Mouse (Mus musculus) B cell, adult 62 days (primary cell): ENCODE results near the gene Olfr617. TPM values are rescaled to one million over a fixed set of nuclear protein-coding genes. Genes with fewer than 3 reads are reported as not detected.

ENCODE experiments used
- total RNA-seq: library from RNA; stranded (reverse); gene quantifications from 4 replicates; pipeline ENCODE4 v1.2.4, GENCODE M21; 2023

The Olfr617 gene
- not detected in 4 replicates for total RNA-seq

DNA sequence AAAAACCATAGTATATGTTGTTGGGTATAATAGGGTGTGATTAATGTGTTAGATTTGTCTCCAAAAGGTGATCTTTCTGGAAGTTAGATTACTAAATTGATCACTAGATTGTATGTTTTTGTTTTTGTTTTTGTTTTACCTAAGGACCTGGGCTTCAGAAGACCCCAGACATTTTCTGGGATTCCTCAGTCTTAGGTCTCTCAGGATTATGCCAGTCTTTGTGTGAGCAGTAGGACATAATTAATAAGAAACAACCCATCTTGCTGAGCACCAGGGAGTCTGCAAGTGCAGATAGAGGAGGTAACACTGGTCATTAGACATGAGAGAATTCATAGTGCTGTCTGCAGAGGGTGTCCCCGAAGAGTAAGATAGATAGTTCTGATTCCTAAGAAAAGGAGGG is at the start of gene Olfr617:
TSS of gene Olfr617 (plus strand) at position 301 of the 400 bp plus-strand sequence.

DNA sequence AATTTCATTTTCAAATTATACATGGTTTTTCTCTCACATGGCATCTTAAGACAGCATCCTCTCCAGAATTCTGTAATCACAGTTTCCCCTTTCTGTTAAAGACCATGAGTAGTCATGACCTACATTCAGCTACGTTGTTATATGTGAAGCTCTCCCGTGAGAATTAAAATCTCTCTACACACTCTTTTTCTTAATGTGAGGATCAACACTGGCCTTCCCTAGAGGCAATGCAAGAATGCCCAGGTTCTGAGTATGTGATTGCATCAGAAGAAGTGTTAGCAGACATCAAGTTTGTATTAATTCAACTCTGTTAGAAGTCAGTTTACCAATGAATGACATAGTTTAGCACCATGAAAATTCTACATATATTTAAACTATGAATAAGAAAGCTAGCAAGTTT is 30.2 kb upstream of the Olfr617 start, which contains the start of gene Olfr612:
TSS of gene Olfr612 (minus strand) at position 101 of the 400 bp plus-strand sequence.

DNA sequence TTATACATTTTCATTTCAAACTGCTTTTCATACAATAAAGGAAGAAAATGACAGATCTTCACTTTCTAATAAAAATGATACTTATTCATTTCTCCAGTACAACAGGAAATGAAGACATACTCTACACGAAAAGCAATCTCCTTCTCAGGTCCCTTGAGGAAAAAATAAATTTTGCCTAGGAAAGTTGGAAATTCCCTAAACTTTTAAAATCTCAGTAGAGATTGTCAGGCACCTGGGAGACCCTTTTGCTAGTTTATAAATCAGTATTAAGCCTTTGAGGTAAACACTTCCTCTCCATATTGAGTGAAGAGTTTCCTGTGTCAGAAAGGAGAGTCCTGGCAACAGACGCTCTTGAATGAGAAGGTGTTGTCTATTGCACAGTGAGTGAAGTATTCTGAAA is 25.1 kb upstream of the Olfr617 start, which contains the start of gene Olfr613:
TSS of gene Olfr613 (plus strand) at position 301 of the 400 bp plus-strand sequence.

DNA sequence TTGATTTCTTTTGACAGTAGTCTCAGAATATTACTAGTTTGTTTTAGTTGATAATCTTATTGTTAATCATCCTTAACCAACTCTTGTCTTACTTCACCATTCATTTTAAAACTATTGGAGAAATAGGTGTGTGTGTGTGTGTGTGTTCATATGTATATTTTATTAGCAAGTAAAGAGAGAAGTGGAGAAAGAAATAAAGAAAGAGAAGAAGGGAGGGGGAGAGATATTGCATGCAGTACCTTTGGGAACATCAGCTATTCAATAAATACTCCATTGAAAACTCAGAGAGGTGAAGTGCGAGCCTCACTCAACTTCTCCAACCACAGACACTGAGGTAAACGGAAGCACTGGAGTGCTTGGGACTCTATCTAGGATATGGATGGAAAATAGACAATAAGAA is 17.1 kb upstream of the Olfr617 start, which contains the start of gene Olfr615:
TSS of gene Olfr615 (plus strand) at position 301 of the 400 bp plus-strand sequence.

DNA sequence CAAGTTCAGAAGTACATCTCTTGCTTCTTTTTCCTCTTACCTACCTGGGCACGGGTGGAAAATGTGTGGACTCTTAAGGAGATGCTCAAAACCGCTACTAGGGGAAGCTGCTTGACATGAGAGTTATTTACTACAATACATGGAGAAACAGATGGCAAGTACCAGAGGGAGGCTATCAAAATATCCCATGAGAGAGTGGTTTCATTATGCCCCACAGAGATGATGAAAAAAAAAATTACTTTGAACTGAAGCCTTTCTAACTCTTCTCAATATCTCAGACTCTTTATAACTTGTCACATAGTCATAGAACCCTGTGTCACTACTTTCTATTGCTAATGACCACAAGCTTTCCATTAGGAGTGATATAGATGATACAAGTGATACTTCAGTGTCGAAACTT is 3.8 kb upstream of the Olfr617 start, which contains the start of gene Olfr616:
TSS of gene Olfr616 (minus strand) at position 101 of the 400 bp plus-strand sequence.

DNA sequence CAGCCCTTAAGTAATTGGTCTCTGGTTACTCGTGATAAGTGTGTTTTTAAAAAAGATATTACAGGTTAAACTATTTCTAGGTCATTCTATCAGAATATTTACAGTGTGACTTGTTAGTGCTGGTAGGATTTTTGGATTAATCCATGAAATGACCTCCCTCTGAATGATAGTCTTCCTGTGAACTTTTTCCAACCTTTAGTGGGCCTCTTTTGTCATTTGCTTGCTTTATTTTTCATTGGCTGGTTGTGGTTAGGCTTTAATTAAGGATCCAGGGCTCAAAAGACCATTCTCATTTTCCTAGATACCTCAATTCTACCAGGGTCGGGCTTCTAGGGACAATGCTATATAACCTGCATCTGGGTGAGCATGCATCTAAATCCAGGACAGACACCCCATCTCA is 16.9 kb downstream of the Olfr617 start, which contains the start of gene Olfr618:
TSS of gene Olfr618 (plus strand) at position 301 of the 400 bp plus-strand sequence.

DNA sequence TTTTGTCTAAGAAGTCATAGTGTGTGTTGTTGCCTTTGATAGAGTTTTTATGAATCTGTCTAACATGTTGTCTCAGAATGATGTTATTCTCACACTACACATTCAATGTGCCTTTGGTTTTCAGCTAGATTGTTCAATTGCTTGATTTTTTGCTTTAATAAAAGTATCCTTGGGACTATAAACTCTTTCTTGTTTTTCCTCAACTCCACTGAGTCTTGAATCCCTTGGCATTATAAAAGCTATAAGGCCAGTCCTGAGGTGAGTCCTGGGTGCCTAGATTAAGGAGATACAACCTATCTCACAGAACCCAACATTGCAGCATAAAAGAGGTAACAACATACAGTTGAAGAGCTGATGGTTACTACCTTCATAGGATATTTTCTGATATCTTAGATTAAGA is 27.4 kb downstream of the Olfr617 start, which contains the start of gene Olfr619:
TSS of gene Olfr619 (plus strand) at position 301 of the 400 bp plus-strand sequence.

DNA sequence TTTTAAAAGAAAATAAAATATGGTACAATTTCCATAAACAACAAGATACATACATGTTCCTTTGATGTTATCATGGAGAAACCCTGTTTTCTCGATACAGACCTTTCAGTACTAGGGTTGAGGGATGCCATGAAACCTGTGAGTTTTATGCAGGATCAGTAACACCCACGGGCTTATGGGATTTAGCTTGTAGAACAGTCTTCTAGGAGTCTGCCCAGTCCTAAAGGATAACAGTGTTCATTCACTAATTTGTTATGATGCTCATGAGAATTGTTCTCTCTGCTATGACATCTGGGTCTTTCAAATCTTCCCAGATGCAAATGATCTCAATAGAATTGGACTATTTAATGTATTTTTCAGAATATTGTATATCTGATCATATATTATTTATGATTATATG is 39.6 kb downstream of the Olfr617 start, which contains the start of gene Olfr620:
TSS of gene Olfr620 (minus strand) at position 101 of the 400 bp plus-strand sequence.

Other genes with a start within 250 kb of the Olfr617 start
- not detected in 4 replicates for gene Olfr598, start 249.5 kb upstream of the Olfr617 start, total RNA-seq
- gene Olfr599, start 237.1 kb upstream of the Olfr617 start, total RNA-seq, result not detected in 4 replicates
- gene Olfr600, start 223.4 kb upstream of the Olfr617 start, total RNA-seq, result not detected in 4 replicates
- gene Olfr601, start 210.4 kb upstream of the Olfr617 start, total RNA-seq, result not detected in 4 replicates
- gene Olfr603, start 186.9 kb upstream of the Olfr617 start, total RNA-seq, result not detected in 4 replicates
- gene Usp17lc, start 158.0 kb upstream of the Olfr617 start, total RNA-seq, result not detected in 4 replicates
- not detected in 4 replicates for gene Olfr605, start 127.6 kb upstream of the Olfr617 start, total RNA-seq
- not detected in 4 replicates for gene Olfr606, start 124.0 kb upstream of the Olfr617 start, total RNA-seq
- not detected in 4 replicates for gene Olfr607, start 108.9 kb upstream of the Olfr617 start, total RNA-seq
- not detected in 4 replicates for gene Olfr608, start 103.2 kb upstream of the Olfr617 start, total RNA-seq
- not detected in 4 replicates for gene Olfr609, start 75.0 kb upstream of the Olfr617 start, total RNA-seq
- not detected in 4 replicates for gene Olfr610, start 60.9 kb upstream of the Olfr617 start, total RNA-seq
- not detected in 4 replicates for gene Olfr611, start 52.2 kb upstream of the Olfr617 start, total RNA-seq
- gene Olfr612, start 30.3 kb upstream of the Olfr617 start, total RNA-seq, result not detected in 4 replicates
- gene Olfr613, start 25.0 kb upstream of the Olfr617 start, total RNA-seq, result not detected in 4 replicates
- not detected in 4 replicates for gene Olfr615, start 17.0 kb upstream of the Olfr617 start, total RNA-seq
- gene Olfr616, start 3.9 kb upstream of the Olfr617 start, total RNA-seq, result not detected in 4 replicates
- not detected in 4 replicates for gene Olfr618, start 17.0 kb downstream of the Olfr617 start, total RNA-seq
- not detected in 4 replicates for gene Olfr619, start 27.5 kb downstream of the Olfr617 start, total RNA-seq
- not detected in 4 replicates for gene Olfr620, start 39.5 kb downstream of the Olfr617 start, total RNA-seq
- not detected in 4 replicates for gene Olfr622, start 69.6 kb downstream of the Olfr617 start, total RNA-seq
- not detected in 4 replicates for gene Olfr623, start 90.6 kb downstream of the Olfr617 start, total RNA-seq
- gene Olfr624, start 98.1 kb downstream of the Olfr617 start, total RNA-seq, result not detected in 4 replicates
- gene Olfr625-ps1, start 109.7 kb downstream of the Olfr617 start, total RNA-seq, result not detected in 4 replicates
- not detected in 4 replicates for gene Olfr243, start 141.6 kb downstream of the Olfr617 start, total RNA-seq
- gene Olfr628, start 157.3 kb downstream of the Olfr617 start, total RNA-seq, result not detected in 4 replicates
- gene Olfr629, start 171.9 kb downstream of the Olfr617 start, total RNA-seq, result not detected in 4 replicates
- not detected in 4 replicates for gene Olfr630, start 184.3 kb downstream of the Olfr617 start, total RNA-seq
- not detected in 4 replicates for gene Olfr69, start 198.5 kb downstream of the Olfr617 start, total RNA-seq
- gene Olfr68, start 206.6 kb downstream of the Olfr617 start, total RNA-seq, result not detected in 4 replicates
- gene Olfr67, start 218.8 kb downstream of the Olfr617 start, total RNA-seq, result not detected in 4 replicates
- gene Hbb-bt, start 240.9 kb downstream of the Olfr617 start, total RNA-seq, result 4.4 to 21.0 TPM (median 14.7 TPM) in 4 replicates